Mouse (Mus musculus) cerebellum, adult 2 months (tissue): Measurements from ENCODE around the gene Oas1g.

Experiments used
- CTCF ChIP-seq: fragments of 200-500 bp; IDR thresholded peaks from 2 replicates; pipeline ENCODE4 v1.5.1; 2011; ENCODE audit warnings: low read depth, mild to moderate bottlenecking, control low read depth, low read length, moderate library complexity, borderline replicate concordance; ENCODE audit not compliant: insufficient read depth
- POLR2A ChIP-seq: fragments of 200-500 bp; IDR thresholded peaks from 2 replicates; pipeline ENCODE4 v1.6.1; 2011; ENCODE audit warnings: low read length, control low read depth, borderline replicate concordance; ENCODE audit not compliant: insufficient read depth

- TF ChIP-seq CTCF (no peak), POLR2A (no peak)
Observed at GRCm38 (mm10) chr5:120861121-120861520, 26.3 kb downstream of the Oas1g start, which contains the start of gene Oas1h.
